Mouse (Mus musculus) large intestine, adult 2 months (tissue): ENCODE measurements around the gene Ntmt1. TPM values are rescaled to one million over a fixed set of nuclear protein-coding genes. Genes with fewer than 3 reads are reported as not detected.

Experiments used
- DNase-seq: peaks from one replicate; pipeline ENCODE4 v3.0.0-alpha.2; 2012; ENCODE audit warnings: low read depth, low spot score
- WGBS: fragments of 180-500 bp; shearing (Covaris S2); methylation state at CpG from one replicate; pipeline ENCODE4 v1.1.7; 2018; 5-methylcytosine and 5-hydroxymethylcytosine counted together
- polyA plus RNA-seq: library from polyadenylated mRNA; depleted of rRNA; stranded (reverse); fragments of >200 nt; gene quantifications from 2 replicates; pipeline ENCODE4 v1.2.3, GENCODE M21; 2012

Ntmt1 gene
- polyA plus RNA-seq, 1 experiment, result 24.4 TPM

- 64% methylated on average over 8 of the region's 8 CpGs for WGBS
- DNase-seq, result no peak
These were observed 25.0 kb upstream of the Ntmt1 start for GRCm38 (mm10) chr2:30782312-30783290.

- 2% methylated on average over 13 of the region's 13 CpGs for WGBS
- peak; percentile 63 for DNase-seq
These were observed 24.3 kb upstream of the Ntmt1 start for GRCm38 (mm10) chr2:30783346-30783745.

- DNase-seq, result no peak
- WGBS, result 11% methylated on average over 40 of the region's 40 CpGs
These were observed 23.3 kb upstream of the Ntmt1 start for GRCm38 (mm10) chr2:30784078-30784994.

GRCm38 (mm10) chr2:30787466-30787865, 20.2 kb upstream of the Ntmt1 start:
- no peak for DNase-seq
- 71% methylated on average over 4 of the region's 4 CpGs for WGBS

DNA sequence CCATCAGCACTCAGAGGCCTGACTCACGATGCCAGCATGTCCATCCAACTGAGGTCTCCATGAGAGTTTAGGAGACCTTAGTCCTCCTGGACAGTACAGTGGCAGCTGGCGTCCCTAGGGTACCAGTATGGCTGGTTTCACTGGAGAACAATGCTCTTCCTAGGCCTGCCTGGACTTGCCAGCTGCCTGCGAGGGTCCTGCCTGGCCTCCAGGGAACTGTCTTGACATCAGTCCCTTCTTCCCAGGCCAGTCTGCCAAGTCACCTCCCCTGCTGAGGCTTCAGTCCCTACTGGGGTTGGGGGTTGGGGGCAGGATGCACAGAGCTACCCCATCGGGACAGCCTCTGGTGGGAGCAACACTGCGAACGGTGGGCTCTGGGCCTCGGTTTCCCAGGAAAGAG, 15.6 kb upstream of the Ntmt1 start:
- 95% methylated on average over 7 of the region's 7 CpGs for WGBS
- no peak for DNase-seq

GRCm38 (mm10) chr2:30794179-30795108, 13.2 kb upstream of the Ntmt1 start:
- WGBS, result 4% methylated on average over 48 of the region's 48 CpGs
- peak; percentile 76 for DNase-seq

DNA sequence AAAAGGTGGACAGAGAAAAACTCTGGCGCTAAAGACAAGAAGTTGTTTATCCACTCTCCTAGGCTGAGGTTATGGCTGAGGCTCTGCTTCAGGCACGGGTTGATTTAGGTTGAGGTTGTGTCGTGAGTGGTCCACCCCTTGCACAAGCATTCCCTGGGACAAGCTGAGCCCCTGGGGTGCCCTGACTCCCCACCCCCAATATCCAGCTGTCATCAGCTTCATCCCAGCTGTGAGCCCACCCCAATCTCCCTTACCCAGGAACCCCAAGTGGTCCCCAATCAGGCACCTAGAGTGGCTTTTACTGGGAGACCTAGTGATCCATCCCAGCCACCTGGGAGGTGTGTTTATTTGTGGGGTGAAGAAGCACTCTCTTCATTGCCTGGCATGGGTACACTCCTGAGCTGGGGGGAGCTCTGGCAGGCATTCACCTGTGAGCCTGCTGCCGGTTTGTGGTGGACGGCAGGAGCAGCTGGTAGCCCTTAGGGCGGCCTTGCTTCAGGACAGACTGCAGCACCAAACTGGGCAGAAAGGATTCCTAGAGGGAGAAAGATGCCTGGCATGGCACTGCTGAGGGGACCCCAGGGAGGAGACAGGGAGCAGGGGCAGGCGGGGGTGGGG, 12.2 kb upstream of the Ntmt1 start:
- WGBS, result 78% methylated on average over 7 of the region's 7 CpGs
- no peak for DNase-seq

DNA sequence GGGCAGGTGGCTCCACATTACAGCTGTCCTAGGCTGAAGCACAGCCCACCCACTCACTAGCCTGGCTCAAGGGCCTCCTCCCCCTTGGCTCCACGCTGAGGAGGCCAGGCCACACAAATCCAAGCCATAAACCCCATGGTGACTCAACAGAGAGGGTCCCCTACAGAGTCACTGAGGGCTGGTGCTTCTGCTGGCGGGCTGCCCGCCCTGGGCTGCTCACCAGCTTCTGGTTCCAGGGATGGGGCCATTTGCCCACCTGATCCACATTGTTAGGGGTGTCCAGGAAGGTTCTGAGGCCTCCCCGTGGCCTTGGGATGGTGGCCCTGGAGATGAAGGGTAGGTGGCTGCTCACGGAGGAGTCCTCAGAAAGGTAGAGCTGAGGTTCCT, 11.7 kb upstream of the Ntmt1 start:
- DNase-seq, result no peak
- WGBS, result 77% methylated on average over 5 of the region's 5 CpGs

- no peak for DNase-seq
- 10% methylated on average over 11 of the region's 11 CpGs for WGBS
These were observed 11.2 kb upstream of the Ntmt1 start for GRCm38 (mm10) chr2:30796382-30796781.

- WGBS, result 83% methylated on average over 3 of the region's 3 CpGs
- no peak for DNase-seq
These were observed 8.2 kb upstream of the Ntmt1 start for GRCm38 (mm10) chr2:30799456-30799855.

DNA sequence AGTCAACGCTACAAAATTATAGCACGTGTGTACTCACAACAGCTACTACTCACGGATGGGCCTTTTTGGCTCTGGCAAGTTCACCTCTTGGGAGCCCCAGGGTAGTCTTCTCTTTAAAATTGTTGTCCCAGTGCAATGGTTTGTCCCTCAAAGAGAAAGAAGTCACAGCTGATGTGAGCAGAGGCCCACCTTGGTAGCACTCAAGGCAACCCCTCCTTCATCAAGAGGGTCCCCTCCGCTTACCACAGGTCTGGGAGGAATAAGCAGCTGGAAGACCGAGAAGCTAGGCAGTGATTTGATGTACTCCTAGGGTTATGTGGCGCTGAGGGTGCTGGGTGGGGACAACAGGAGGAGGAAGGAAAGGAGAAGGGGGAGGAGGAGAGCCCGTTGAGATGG, 7.0 kb upstream of the Ntmt1 start:
- 46% methylated on average over 7 of the region's 7 CpGs for WGBS
- no peak for DNase-seq

GRCm38 (mm10) chr2:30801067-30801852, 6.4 kb upstream of the Ntmt1 start:
- no peak for DNase-seq
- 1% methylated on average over 77 of the region's 77 CpGs for WGBS

DNA sequence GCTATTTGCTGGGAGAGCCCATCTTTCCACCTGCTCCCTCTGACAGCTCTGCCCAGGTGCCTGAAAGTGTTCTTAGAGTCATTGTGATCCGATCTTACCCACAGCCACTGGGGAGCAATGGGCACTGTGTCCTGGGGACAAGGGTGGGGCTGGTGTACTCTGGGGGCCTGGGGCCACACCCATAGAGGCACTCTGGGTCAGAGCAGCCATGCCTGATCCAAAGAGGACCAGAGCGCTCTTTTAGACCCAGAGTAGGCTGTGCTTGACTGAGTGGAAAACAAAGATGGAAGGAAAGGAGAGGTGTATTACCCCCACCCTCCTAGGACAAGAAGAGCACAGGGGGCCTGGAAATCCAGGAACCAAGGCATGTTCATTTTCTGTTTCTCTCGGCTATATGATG, 4.0 kb upstream of the Ntmt1 start, which contains the start of gene 1700001O22Rik:
TSS of gene 1700001O22Rik (minus strand) at position 58 of the 400 bp plus-strand sequence.
- WGBS, result 80% methylated on average over 3 of the region's 3 CpGs
- no peak for DNase-seq

DNA sequence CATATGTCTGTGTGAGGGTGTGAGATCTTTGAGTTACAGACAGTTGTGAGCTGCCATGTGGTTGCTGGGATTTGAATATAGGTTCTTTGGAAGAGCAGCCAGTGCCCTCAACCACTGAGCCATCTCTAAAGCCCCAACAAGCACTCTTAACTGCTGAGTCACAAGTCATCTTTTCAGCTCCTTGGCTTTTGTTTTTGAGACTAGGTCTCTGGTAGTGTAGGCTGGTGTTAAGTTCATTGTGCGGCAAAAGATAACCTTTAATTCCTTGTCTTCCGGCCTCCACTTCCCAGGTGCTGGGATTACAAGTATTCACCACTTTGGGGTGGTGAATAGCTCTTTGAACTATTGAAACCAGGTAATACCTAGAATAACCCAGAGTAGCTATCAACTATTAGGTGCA, 1.6 kb upstream of the Ntmt1 start:
- WGBS, result 99% methylated on average over 2 of the region's 2 CpGs
- no peak for DNase-seq

DNA sequence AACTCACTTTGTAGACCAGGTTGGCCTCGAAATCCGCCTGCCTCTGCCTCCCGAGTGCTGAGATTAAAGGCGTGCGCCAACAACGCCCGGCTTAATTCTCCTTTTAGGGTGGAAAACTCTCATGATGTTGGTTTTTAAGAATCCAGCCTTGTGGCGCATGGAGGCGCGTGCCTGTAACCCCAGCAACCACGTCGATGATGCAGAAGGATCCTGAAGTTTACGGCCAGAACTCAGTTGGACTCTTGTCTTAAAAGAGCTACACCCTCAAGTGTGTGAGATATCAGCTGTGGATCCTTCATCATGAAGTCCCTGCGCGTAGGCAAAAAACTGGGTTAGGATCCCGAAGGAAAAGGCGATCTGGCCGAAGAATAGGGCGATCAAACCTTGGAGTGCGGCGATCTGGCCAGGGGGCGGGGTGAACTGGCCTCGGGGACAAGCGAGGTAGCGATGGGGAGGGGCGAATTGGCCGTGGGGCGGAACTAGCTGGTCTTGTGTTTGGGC, 429 bp upstream of the Ntmt1 start:
- WGBS, result 6% methylated on average over 28 of the region's 28 CpGs
- no peak for DNase-seq

GRCm38 (mm10) chr2:30808296-30808655, 650 bp downstream of the Ntmt1 start:
- DNase-seq, result no peak
- 2% methylated on average over 10 of the region's 10 CpGs for WGBS

- no peak for DNase-seq
- WGBS, result 60% methylated on average over 5 of the region's 5 CpGs
These were observed 1.9 kb downstream of the Ntmt1 start for GRCm38 (mm10) chr2:30809503-30809902.

DNA sequence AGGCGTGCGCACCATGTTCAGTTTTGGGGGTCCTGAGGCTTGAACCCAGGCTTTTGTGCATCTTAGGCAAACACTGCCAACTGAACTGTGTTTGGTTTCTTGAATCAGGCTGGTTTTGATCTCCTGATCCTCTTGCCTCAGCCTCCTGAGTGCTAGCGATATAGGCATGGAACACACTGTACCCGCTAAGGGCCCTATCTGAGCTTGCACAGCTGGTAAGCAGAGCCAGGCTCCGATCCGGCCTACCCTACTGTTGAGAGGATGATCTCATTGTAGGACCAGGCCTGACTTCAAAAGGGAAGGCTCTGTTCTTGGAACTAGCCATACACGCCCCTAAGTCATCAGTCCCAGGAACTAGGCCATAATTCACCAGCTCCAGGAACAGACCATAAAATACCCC, 2.9 kb downstream of the Ntmt1 start:
- DNase-seq, result no peak
- 64% methylated on average over 7 of the region's 7 CpGs for WGBS
